Mouse (Mus musculus) heart, embryonic 11.5 days (tissue): ENCODE data around the gene Ugt1a6a. TPM values are rescaled to one million over a fixed set of nuclear protein-coding genes. Genes with fewer than 3 reads are reported as not detected.
A peak's percentile ranks its signal among the peaks of the same experiment; 100 is the strongest.
"Not testable (repeated sequence)": the region's sequence is repeated elsewhere in the genome, so short reads cannot be mapped to it uniquely, and the experiment has no call there.

Experiments used
- ATAC-seq: fragments of 200-750 bp; cut with Nextera tagmentation; replicated peaks from 2 replicates; pipeline ENCODE4 v1.8.0; 2017; ENCODE audit warnings: moderate library complexity; ENCODE audit not compliant: insufficient number of reproducible peaks, low FRiP score, low TSS enrichment
- H3K27ac ChIP-seq: fragments of 300-500 bp; sonication (generic); 2 replicates; pipeline ENCODE4 v1.5.1; 2014; ENCODE audit warnings: mild to moderate bottlenecking, low read depth, low read length
- H3K27me3 ChIP-seq: fragments of 300-500 bp; sonication (generic); 2 replicates; pipeline ENCODE4 v1.6.1; 2014; ENCODE audit warnings: mild to moderate bottlenecking, low read length, mixed read lengths; ENCODE audit not compliant: control insufficient read depth, insufficient read depth
- H3K36me3 ChIP-seq: fragments of 300-500 bp; sonication (generic); 2 replicates; pipeline ENCODE4 v1.6.1; 2014; ENCODE audit warnings: mild to moderate bottlenecking, low read length, moderate library complexity, mixed read lengths; ENCODE audit not compliant: control insufficient read depth, insufficient read depth
- H3K4me1 ChIP-seq: fragments of 300-500 bp; sonication (generic); 2 replicates; pipeline ENCODE4 v1.6.1; 2014; ENCODE audit warnings: low read length; ENCODE audit not compliant: control insufficient read depth, insufficient read depth
- H3K4me2 ChIP-seq: fragments of 300-500 bp; sonication (generic); 2 replicates; pipeline ENCODE4 v1.6.1; 2014; ENCODE audit warnings: mild to moderate bottlenecking, moderate library complexity
- H3K4me3 ChIP-seq: fragments of 300-500 bp; sonication (generic); 2 replicates; pipeline ENCODE4 v1.5.1; 2014; ENCODE audit warnings: low read depth, low read length
- H3K9ac ChIP-seq: fragments of 300-500 bp; sonication (generic); 2 replicates; pipeline ENCODE4 v1.6.1; 2014; ENCODE audit warnings: mild to moderate bottlenecking, low read depth, low read length, moderate library complexity
- H3K9me3 ChIP-seq: fragments of 300-500 bp; sonication (generic); replicated peaks from 2 replicates; pipeline ENCODE4 v1.6.1; 2016; ENCODE audit warnings: low read length; ENCODE audit not compliant: control insufficient read depth
- WGBS: fragments of 180-500 bp; shearing (Covaris S2); extraction: QIAGEN DNeasy Blood & Tissue Kit; methylation state at CpG from one replicate; pipeline ENCODE4 v1.1.7; 2014; ENCODE audit not compliant: insufficient replicate concordance; 5-methylcytosine and 5-hydroxymethylcytosine counted together
- polyA plus RNA-seq: library from polyadenylated mRNA; unstranded; fragments of >200 nt; fragmentation: Nextera tagmentation; extraction: Ambion mirVana; gene quantifications from 2 replicates; pipeline ENCODE4 v1.2.1, GENCODE M21; 2014

Gene Ugt1a6a
- polyA plus RNA-seq, 1 experiment from 2014 or later: not detected

DNA sequence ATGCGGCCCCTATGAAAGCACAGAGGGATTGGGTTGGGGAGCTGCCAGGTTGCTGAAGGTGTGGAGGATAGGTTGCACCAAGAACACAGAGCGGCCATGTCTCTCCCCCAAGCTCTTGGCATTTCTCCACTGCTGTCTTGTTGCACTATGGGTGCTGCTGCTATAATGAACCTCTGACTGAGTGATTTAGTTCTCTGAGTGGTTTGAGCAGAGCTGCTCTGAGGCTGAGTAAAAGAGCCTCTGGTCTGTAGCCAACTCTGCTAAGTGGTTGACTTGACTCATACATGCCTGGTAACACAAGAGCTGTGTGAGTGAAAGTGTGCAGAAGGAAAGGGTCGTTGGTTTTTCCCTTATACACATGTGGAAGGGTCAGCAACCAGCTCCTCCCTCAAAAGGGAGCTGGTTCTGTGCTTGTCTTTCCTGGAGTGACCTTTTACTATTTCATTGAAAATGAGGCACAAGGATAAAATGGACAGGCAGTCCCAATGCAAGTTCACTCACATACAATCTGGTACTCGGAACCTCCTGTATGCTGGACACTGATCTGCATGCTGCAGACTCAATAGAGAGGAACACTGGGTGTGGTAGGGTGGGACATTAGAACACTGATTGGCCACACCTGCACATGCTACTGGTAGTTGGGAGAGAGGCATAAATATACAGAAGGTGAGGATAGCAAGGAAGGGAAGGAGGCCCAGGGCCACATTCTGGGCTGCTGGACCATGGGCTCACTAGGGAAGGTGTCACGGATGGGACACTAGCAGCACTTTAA is 30.7 kb upstream of the Ugt1a6a start:
- WGBS: 81% methylated on average over 4 of the region's 5 CpGs
- not testable (repeated sequence) for H3K9me3 ChIP-seq, H3K4me1 ChIP-seq, H3K36me3 ChIP-seq, H3K27ac ChIP-seq, H3K9ac ChIP-seq, H3K4me2 ChIP-seq, ATAC-seq, H3K27me3 ChIP-seq, H3K4me3 ChIP-seq

DNA sequence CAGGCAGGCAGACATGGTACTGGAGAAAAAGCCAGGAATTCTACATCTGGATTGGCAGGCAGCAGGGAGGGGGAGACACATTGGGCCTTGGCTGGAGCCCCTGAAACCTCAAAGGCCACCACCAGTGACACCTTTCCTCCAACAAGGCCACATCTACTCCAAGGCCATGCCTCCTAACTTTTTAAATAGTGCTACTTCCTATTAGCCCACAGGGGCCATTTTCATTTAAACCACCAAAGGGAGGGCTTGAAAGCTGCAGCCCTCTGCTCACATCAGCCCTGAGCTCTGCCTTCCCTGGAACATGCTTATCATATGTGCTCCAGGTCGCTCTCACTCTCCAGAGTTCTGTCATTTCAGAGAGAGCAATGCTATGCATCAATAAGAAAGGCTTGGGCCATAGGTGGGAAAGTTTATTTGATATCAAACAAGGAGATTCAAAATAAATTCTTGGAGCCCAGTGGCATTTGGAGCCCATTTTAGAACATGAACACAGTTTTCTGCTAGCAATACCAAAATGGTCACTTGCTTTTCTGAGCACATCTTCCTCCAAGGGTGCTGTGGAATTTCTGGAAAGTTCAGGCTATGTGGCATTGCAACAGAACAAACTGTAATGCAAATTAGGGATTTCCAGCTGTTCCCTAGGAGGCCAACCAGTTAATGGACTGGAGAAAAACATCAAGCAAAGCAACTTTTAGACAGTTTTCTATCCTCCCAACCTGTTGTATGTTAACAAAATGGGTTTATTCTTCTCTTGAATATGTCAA is 29.8 kb upstream of the Ugt1a6a start:
- Histone ChIP-seq H3K4me1 (no peaks in the 10 kb centered on the region), H3K27ac (no peak overlapping the region), H3K4me2 (no peak overlapping the region), H3K27me3 (no peaks in the 10 kb centered on the region), H3K36me3 (no peaks in the 10 kb centered on the region), H3K4me3 (no peak overlapping the region), H3K9me3 (no peaks in the 10 kb centered on the region), H3K9ac (no peak overlapping the region)
- ATAC-seq: no peak
- WGBS: 63% methylated on average over 1 of the region's 1 CpGs

DNA sequence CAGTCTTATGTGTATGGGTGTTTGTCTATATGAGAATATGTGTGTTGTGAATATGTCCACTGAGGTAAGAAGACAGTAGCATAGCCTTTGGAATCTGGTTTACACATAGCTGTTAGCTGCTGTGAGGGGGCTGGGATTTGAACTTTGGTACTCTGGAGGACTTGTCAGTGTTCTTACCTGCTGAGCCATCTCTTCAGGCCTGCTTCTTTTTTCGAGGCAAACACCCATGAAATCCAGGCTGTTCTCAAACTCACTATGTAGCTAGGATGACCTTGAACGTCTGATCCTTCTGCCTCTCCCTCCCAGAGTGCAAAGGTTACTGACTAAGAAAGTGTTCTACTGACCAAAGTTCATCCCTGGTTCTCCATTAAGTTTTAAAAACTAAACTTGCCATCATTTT is 29.0 kb upstream of the Ugt1a6a start:
- no peak for ATAC-seq
- no peak overlapping the region for H3K9ac ChIP-seq
- WGBS: 49% methylated on average over 2 of the region's 2 CpGs
- H3K9me3 ChIP-seq: no peaks in the 10 kb centered on the region
- no peak overlapping the region for H3K27ac ChIP-seq
- H3K4me1 ChIP-seq: no peaks in the 10 kb centered on the region
- H3K4me2 ChIP-seq: no peak overlapping the region
- no peak overlapping the region for H3K4me3 ChIP-seq
- H3K36me3 ChIP-seq: no peaks in the 10 kb centered on the region
- H3K27me3 ChIP-seq: no peaks in the 10 kb centered on the region

DNA sequence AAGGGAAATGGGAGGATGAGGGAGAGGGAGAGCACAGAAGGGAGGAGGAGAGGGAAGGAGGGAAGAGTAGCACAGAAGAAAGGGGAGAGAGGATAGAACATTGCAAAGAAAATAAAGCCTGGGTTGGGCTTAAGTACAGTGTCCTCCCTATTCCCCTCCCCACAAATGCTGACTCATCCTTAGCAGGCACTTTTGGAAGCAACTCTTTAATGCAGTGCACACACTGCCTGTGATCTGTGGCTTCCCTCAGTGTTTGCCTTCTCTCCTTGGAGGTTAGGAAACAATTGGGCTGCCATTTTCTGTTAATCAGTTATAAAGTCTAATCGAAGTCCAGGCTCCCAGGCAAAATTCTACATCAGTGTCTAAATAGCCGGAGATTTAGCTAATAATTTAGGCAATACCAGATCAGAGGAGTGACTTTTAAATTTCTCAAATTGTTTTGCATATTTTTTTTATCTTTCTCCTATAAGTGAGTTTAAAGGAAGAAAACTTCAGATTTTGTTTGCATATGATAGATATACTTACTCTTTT is 25.5 kb upstream of the Ugt1a6a start:
- WGBS: 76% methylated on average over 2 of the region's 2 CpGs
- peak; percentile 77; the same call in 1 of the 2 replicates for ATAC-seq
- not testable (repeated sequence) for H3K36me3 ChIP-seq

DNA sequence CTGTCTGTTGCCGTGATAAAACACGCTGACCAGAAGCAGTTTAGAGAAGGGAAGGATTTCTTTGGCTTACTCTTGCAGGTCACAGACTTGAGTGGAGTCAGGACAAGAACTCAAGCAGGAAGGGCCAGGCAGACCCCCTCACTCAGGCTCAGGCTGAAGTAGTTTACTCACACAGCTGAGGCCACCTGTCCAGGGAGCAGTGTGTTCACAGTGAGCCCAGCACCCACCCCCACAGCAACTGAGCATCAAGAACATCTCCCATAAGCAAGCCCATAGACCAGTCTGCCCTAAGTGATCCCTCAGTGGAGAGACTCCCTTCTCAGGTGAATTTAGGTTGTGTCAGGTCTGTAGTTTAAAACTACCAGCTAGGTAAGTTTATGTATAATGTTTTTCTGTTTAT is 25.0 kb upstream of the Ugt1a6a start:
- H3K9ac ChIP-seq, H3K27me3 ChIP-seq, H3K36me3 ChIP-seq, H3K4me1 ChIP-seq, H3K4me3 ChIP-seq, H3K27ac ChIP-seq, H3K4me2 ChIP-seq, ATAC-seq, H3K9me3 ChIP-seq: not testable (repeated sequence)
- 71% methylated on average over 2 of the region's 2 CpGs for WGBS

More for the DNA sequence above, 25.5 kb upstream of the Ugt1a6a start:
- H3K9me3 ChIP-seq, H3K27ac ChIP-seq, H3K27me3 ChIP-seq, H3K4me3 ChIP-seq, H3K4me2 ChIP-seq, H3K4me1 ChIP-seq, H3K9ac ChIP-seq: not testable (repeated sequence)

DNA sequence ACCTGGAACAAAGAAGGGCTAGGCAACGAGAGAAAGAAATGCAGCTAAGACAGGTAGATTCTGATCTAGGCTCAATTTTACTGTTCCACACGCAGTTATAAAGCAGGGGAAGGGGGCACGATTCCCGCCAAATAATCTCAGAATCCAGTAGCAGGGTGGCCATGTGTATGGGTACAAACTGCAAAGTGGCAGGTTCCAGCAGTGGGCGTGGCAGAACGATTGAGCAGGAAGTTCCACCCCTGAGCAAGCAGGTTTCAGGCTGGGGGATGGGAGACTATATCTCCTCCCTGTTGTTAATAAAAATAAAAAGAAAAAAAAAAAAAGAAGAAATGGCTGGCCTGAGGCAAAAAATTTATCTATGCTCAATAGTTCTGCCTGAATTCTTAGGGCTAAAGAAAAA is 21.8 kb upstream of the Ugt1a6a start:
- ATAC-seq, H3K27ac ChIP-seq, H3K9ac ChIP-seq, H3K36me3 ChIP-seq, H3K4me1 ChIP-seq, H3K9me3 ChIP-seq, H3K27me3 ChIP-seq, H3K4me3 ChIP-seq, H3K4me2 ChIP-seq: not testable (repeated sequence)
- 89% methylated on average over 6 of the region's 6 CpGs for WGBS

DNA sequence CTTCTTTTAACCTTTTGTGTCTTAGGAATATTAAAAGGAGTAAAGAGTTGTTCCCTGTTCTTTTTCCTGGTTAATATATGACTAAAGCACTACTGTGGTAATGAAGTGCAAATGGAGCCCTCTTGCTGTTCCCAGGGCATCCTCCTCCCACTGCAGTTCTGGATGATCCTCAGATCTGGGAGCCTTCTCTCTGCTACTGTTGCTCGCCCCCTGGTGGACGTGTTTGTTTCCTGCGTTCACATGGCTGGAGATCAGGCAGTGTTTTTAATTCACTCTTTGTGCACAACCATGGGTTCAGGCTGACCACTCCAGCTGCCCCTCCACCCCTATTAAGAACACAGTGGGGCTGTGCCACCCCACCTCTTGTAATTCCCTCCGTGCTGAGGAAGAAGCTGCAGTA is 14.1 kb upstream of the Ugt1a6a start:
- H3K27me3 ChIP-seq, ATAC-seq: not testable (repeated sequence)
- WGBS: 6% methylated on average over 4 of the region's 4 CpGs

DNA sequence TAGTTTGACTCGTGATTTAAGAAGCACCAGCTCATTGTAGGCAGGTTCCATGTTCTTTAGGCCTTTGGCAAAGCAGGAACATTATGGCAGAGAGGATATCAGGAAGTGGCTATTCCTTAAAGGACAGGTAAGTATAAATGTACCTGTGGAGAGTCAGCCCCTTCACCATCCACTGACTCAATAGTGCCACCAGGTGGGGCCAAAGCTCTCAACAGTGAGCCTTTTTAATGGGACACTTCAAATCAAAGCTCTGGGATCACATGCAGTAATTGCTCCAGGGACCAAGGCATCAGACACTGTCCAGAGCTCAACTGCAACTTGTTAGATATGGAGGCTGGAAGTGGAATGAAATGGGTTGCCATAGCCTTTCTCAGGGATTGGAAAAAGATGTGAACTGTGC is 13.1 kb upstream of the Ugt1a6a start:
- not testable (repeated sequence) for H3K4me3 ChIP-seq, H3K4me2 ChIP-seq, H3K27me3 ChIP-seq, H3K4me1 ChIP-seq, H3K27ac ChIP-seq, H3K36me3 ChIP-seq, H3K9me3 ChIP-seq, ATAC-seq, H3K9ac ChIP-seq
- WGBS: no CpG with 5 or more reads among the region's 1 CpGs

More for the DNA sequence above, 14.1 kb upstream of the Ugt1a6a start:
- H3K4me1 ChIP-seq, H3K4me3 ChIP-seq, H3K9me3 ChIP-seq, H3K9ac ChIP-seq, H3K36me3 ChIP-seq, H3K27ac ChIP-seq, H3K4me2 ChIP-seq: not testable (repeated sequence)
